Mouse (Mus musculus): Measurements from ENCODE around the gene Fabp7.
A peak's percentile ranks its signal among the peaks of the same experiment; 100 is the strongest.

Gene Fabp7

GRCm38 (mm10) chr10:57799486-57799885, 14.8 kb downstream of the Fabp7 start:
- DNase-seq (ENCODE audit: low read depth): no peak

DNA sequence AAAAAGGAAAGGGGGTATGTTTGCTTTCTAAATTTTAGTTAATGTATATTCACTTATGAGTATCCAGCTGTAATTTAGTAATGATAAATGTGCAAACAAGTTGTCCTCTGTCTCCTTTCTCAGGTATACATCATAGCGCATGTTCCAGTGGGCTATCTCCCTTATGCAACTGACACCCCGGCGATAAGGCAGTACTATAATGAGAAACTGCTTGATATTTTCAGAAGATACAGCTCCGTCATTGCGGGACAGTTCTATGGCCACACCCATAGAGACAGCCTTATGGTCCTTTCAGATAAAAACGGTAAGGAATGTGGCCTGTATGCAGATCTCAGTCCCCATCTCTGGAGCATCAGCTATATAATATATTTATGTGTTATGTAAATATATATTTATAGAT, 23.1 kb downstream of the Fabp7 start:
- no peak for DNase-seq (ENCODE audit: low read depth)

- no peak for DNase-seq (ENCODE audit: low read depth)
Measured at GRCm38 (mm10) chr10:57812161-57812856, 27.6 kb downstream of the Fabp7 start.

DNA sequence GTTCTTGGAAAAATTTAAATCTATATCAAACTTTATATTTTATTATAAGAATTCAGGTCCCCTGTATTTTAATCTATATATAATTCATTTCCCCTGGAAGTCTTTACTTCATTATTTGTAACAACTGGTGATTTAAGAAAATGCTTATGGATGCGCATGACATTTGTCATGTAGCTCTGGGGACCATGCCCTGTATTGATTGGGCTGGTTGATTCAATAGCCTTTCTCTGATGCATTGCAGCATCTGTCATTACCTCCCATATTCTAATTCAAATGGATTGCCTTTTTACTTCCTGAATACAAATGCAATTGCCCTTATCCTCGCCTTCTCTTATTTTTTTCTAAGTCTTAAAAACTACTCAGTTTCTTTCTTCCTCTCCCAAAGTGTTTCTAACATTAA, 29.6 kb downstream of the Fabp7 start:
- DNase-seq (ENCODE audit: low read depth): no peak

DNA sequence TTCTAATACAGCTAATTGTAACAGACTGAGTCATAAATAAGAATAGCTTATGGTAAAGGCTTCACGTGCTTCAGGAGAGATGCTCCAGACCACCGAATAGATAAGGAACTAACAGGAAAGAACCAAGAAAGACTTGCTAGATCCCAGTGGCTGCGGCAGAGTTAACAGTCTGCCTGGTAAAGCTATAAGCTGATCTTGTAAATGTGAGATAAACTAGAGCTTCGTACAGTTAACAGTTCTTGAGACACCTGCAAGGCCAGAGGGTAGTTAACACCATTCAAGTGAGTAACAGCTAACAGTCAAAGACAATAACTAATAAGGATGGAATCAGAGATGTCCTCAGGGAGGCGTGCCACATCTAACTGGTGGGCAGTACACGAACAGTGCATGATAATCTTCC, 31.2 kb downstream of the Fabp7 start:
- DNase-seq (ENCODE audit: low read depth): no peak

DNA sequence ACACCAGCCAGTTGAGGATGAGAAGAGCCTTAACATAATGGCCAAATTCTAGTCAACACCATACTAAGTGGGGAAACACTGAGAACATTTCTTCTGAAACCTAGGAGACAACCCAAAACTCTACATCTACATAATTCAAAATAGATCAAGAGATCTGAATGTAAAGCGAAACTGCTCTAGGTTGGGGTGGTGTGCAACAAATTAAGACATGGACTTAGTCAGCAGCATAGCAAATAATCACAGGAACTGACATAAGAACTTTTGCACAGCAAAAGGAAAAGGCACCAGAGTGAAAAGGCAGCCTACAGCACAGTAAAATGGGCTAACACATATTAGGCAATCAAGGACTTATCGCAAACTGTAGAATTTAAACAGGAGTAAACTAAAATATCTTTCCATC, 34.5 kb downstream of the Fabp7 start:
- DNase-seq (ENCODE audit: low read depth): no peak

- DNase-seq (ENCODE audit: low read depth): no peak
Measured at GRCm38 (mm10) chr10:57822473-57822872, 37.8 kb downstream of the Fabp7 start.

DNA sequence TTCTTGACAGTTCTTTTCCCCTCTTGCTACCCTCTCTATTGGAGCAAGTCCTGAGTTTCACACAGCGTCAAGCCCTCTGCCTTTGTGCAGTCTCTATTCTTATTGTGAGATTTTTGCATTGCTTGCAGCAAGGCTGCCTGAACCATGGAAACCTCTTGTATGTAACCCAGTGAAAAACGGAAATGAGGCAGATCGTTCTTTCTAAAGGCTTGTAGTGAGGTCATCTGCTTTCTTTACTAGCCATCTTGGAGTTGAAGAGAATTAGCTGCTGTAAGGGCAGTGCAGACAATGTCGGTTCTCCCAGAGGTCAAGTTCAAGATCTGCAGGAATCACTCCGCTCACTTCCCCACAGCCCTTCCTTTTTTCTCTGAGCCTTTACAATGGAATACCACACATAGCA, 44.0 kb downstream of the Fabp7 start:
- no peak for DNase-seq (ENCODE audit: low read depth)

- DNase-seq (ENCODE audit: low read depth): peak; percentile 14
Measured at GRCm38 (mm10) chr10:57829621-57830020, 44.9 kb downstream of the Fabp7 start.

GRCm38 (mm10) chr10:57835094-57835493, 50.4 kb downstream of the Fabp7 start:
- DNase-seq (ENCODE audit: low read depth): no peak

- DNase-seq (ENCODE audit: low read depth): no peak
Measured at GRCm38 (mm10) chr10:57835982-57836381, 51.3 kb downstream of the Fabp7 start.

Data from fibroblast of lung, adult 2 months (primary cell).